Mouse (Mus musculus) right cerebral cortex, adult 18-20 months (tissue): ENCODE measurements around the gene Mapk14.
"Not testable (repeated sequence)": the region's sequence is repeated elsewhere in the genome, so short reads cannot be mapped to it uniquely, and the experiment has no call there.

ENCODE experiments used
- DNase-seq: peaks from one replicate; pipeline ENCODE4 v3.0.0; 2022; ENCODE audit warnings: mixed read lengths

The Mapk14 gene

GRCm38 (mm10) chr17:28743916-28744315 is 52.8 kb downstream of the Mapk14 start:
- no peak for DNase-seq

GRCm38 (mm10) chr17:28745773-28746172 is 54.6 kb downstream of the Mapk14 start:
- DNase-seq: peak; percentile 52

- DNase-seq: no peak
These were observed 56.9 kb downstream of the Mapk14 start for GRCm38 (mm10) chr17:28748001-28748400.

- peak; percentile 21 for DNase-seq
These were observed 59.5 kb downstream of the Mapk14 start for GRCm38 (mm10) chr17:28750580-28750979.

GRCm38 (mm10) chr17:28756447-28756846 is 65.3 kb downstream of the Mapk14 start:
- DNase-seq: no peak

GRCm38 (mm10) chr17:28757470-28757869 is 66.3 kb downstream of the Mapk14 start:
- DNase-seq: no peak

- DNase-seq: no peak
These were observed 69.7 kb downstream of the Mapk14 start for GRCm38 (mm10) chr17:28760736-28761312.

GRCm38 (mm10) chr17:28761871-28762270 is 70.7 kb downstream of the Mapk14 start:
- peak; percentile 53 for DNase-seq

GRCm38 (mm10) chr17:28766203-28766602 is 75.1 kb downstream of the Mapk14 start:
- DNase-seq: no peak

- no peak for DNase-seq
These were observed 75.8 kb downstream of the Mapk14 start for GRCm38 (mm10) chr17:28766781-28767515.

GRCm38 (mm10) chr17:28769121-28769874 is 78.2 kb downstream of the Mapk14 start, which contains the start of gene Mapk13:
TSS of gene Mapk13 (plus strand) at chr17:28769297.
- no peak for DNase-seq

GRCm38 (mm10) chr17:28769875-28770421 is 78.8 kb downstream of the Mapk14 start:
- peak; percentile 19 for DNase-seq

GRCm38 (mm10) chr17:28771289-28771688 is 80.2 kb downstream of the Mapk14 start:
- DNase-seq: no peak

- DNase-seq: not testable (repeated sequence)
These were observed 83.2 kb downstream of the Mapk14 start for GRCm38 (mm10) chr17:28774303-28774702.

GRCm38 (mm10) chr17:28775161-28775560 is 84.0 kb downstream of the Mapk14 start:
- no peak for DNase-seq

GRCm38 (mm10) chr17:28776817-28777216 is 85.7 kb downstream of the Mapk14 start:
- no peak for DNase-seq

- peak; percentile 13 for DNase-seq
These were observed 86.3 kb downstream of the Mapk14 start for GRCm38 (mm10) chr17:28777231-28778005.

GRCm38 (mm10) chr17:28779735-28780134 is 88.6 kb downstream of the Mapk14 start:
- DNase-seq: no peak

- DNase-seq: no peak
These were observed 89.7 kb downstream of the Mapk14 start for GRCm38 (mm10) chr17:28780836-28781235.

- DNase-seq: no peak
These were observed 90.3 kb downstream of the Mapk14 start for GRCm38 (mm10) chr17:28781290-28782045.

GRCm38 (mm10) chr17:28785036-28785435 is 93.9 kb downstream of the Mapk14 start:
- DNase-seq: no peak

GRCm38 (mm10) chr17:28787507-28787906 is 96.4 kb downstream of the Mapk14 start:
- DNase-seq: no peak
